Mouse (Mus musculus): Measurements from ENCODE around the gene Sh3glb1. TPM values are rescaled to one million over a fixed set of nuclear protein-coding genes. Genes with fewer than 3 reads are reported as not detected.

The Sh3glb1 gene
- polyA plus RNA-seq, 1 experiment from 2014 or later = 112 TPM

Other genes starting within 250 kb of the Sh3glb1 start
- gene Hs2st1, start 150.2 kb downstream of the Sh3glb1 start, polyA plus RNA-seq (2015; fragmentation: Nextera tagmentation; extraction: Ambion mirVana) = 14.4 and 14.6 TPM in 2 replicates
- 541 and 556 TPM in 2 replicates for gene Selenof, start 150.0 kb downstream of the Sh3glb1 start, polyA plus RNA-seq (2015; fragmentation: Nextera tagmentation; extraction: Ambion mirVana)
- gene Clca3a1, start 40.6 kb upstream of the Sh3glb1 start, polyA plus RNA-seq (2015; fragmentation: Nextera tagmentation; extraction: Ambion mirVana) = 0.13 and 0.16 TPM in 2 replicates
- gene Clca3a2, start 99.2 kb upstream of the Sh3glb1 start, polyA plus RNA-seq (2015; fragmentation: Nextera tagmentation; extraction: Ambion mirVana) = 0.16 and 0.22 TPM in 2 replicates
- gene Clca3b, start 129.0 kb upstream of the Sh3glb1 start, polyA plus RNA-seq (2015; fragmentation: Nextera tagmentation; extraction: Ambion mirVana) = not detected in 2 replicates
- not detected in 2 replicates for gene Clca4b, start 212.2 kb upstream of the Sh3glb1 start, polyA plus RNA-seq (2015; fragmentation: Nextera tagmentation; extraction: Ambion mirVana)